Mouse (Mus musculus) thymus, adult 2 months (tissue): Measurements from ENCODE around the gene Pfkm. TPM values are rescaled to one million over a fixed set of nuclear protein-coding genes. Genes with fewer than 3 reads are reported as not detected.

Experiments
- DNase-seq: peaks from one replicate; pipeline ENCODE4 v3.0.0; 2021
- H3K27ac ChIP-seq: fragments of 200-500 bp; 2 replicates; pipeline ENCODE4 v1.5.1; 2012; ENCODE audit warnings: low read length, control low read depth; ENCODE audit not compliant: control insufficient read depth, insufficient read depth
- H3K27me3 ChIP-seq: fragments of 200-500 bp; 2 replicates; pipeline ENCODE4 v1.6.1; 2012; ENCODE audit warnings: mild to moderate bottlenecking, low read length, moderate library complexity, mixed read lengths; ENCODE audit not compliant: control insufficient read depth, insufficient read depth
- H3K36me3 ChIP-seq: fragments of 200-500 bp; 2 replicates; pipeline ENCODE4 v1.6.1; 2012; ENCODE audit warnings: mild to moderate bottlenecking, low read length, moderate library complexity; ENCODE audit not compliant: control insufficient read depth, insufficient read depth
- H3K4me1 ChIP-seq: fragments of 200-500 bp; replicated peaks from 2 replicates; pipeline ENCODE4 v1.6.1; 2012; ENCODE audit warnings: low read length; ENCODE audit not compliant: control insufficient read depth, insufficient read depth
- H3K4me3 ChIP-seq: fragments of 200-500 bp; 2 replicates; pipeline ENCODE4 v1.5.1; 2012; ENCODE audit warnings: mild to moderate bottlenecking, low read length, control low read depth, moderate library complexity; ENCODE audit not compliant: control insufficient read depth, insufficient read depth
- CTCF ChIP-seq: fragments of 200-500 bp; IDR thresholded peaks from 2 replicates; pipeline ENCODE4 v1.5.1; 2012; ENCODE audit warnings: mild to moderate bottlenecking, control low read depth, low read length, moderate library complexity, borderline replicate concordance; ENCODE audit not compliant: control insufficient read depth, poor library complexity, insufficient read depth; ENCODE audit errors: extremely low read depth
- POLR2A ChIP-seq: fragments of 200-500 bp; IDR thresholded peaks from 2 replicates; pipeline ENCODE4 v1.6.1; 2012; ENCODE audit warnings: mild to moderate bottlenecking, low read length, control low read depth, moderate library complexity; ENCODE audit not compliant: control insufficient read depth, poor library complexity, insufficient read depth; ENCODE audit errors: extremely low read depth
- WGBS: fragments of 180-500 bp; shearing (Covaris S2); methylation state at CpG from one replicate; pipeline ENCODE4 v1.1.7; 2018; 5-methylcytosine and 5-hydroxymethylcytosine counted together
- polyA plus RNA-seq: library from polyadenylated mRNA; depleted of rRNA; stranded (reverse); fragments of >200 nt; gene quantifications from 2 replicates; pipeline ENCODE4 v1.2.3, GENCODE M21; 2012

The Pfkm gene
- polyA plus RNA-seq, 1 experiment, result 44.9 TPM

GRCm38 (mm10) chr15:98154146-98154545, 61.8 kb downstream of the Pfkm start:
- TF ChIP-seq POLR2A, result no peak
- no peak for TF ChIP-seq CTCF
- no peaks in the 10 kb centered on the region for H3K27me3 ChIP-seq
- no peak for DNase-seq
- H3K4me1 ChIP-seq, result no peaks in the 10 kb centered on the region
- no peaks in the 10 kb centered on the region for H3K36me3 ChIP-seq
- H3K27ac ChIP-seq, result no peak overlapping the region
- WGBS, result 71% methylated on average over 4 of the region's 4 CpGs
- no peak overlapping the region for H3K4me3 ChIP-seq

GRCm38 (mm10) chr15:98154631-98155030, 62.2 kb downstream of the Pfkm start:
- H3K27ac ChIP-seq, result no peak overlapping the region
- TF ChIP-seq CTCF (no peak), POLR2A (no peak)
- WGBS, result 91% methylated on average over 3 of the region's 3 CpGs

GRCm38 (mm10) chr15:98155272-98155671, 62.9 kb downstream of the Pfkm start:
- Histone ChIP-seq H3K36me3 (no peaks in the 10 kb centered on the region), H3K27me3 (no peaks in the 10 kb centered on the region), H3K4me1 (no peaks in the 10 kb centered on the region), H3K4me3 (no peak overlapping the region), H3K27ac (no peak overlapping the region)
- 96% methylated on average over 5 of the region's 5 CpGs for WGBS
- DNase-seq, result no peak
- TF ChIP-seq POLR2A, result no peak
- no peak for TF ChIP-seq CTCF

More at GRCm38 (mm10) chr15:98154631-98155030, 62.2 kb downstream of the Pfkm start:
- Histone ChIP-seq H3K36me3 (no peaks in the 10 kb centered on the region), H3K4me3 (no peak overlapping the region), H3K27me3 (no peaks in the 10 kb centered on the region), H3K4me1 (no peaks in the 10 kb centered on the region)
- no peak for DNase-seq

GRCm38 (mm10) chr15:98155944-98156343, 63.6 kb downstream of the Pfkm start:
- Histone ChIP-seq H3K4me1 (no peaks in the 10 kb centered on the region), H3K27ac (no peak overlapping the region), H3K4me3 (no peak overlapping the region), H3K36me3 (no peaks in the 10 kb centered on the region), H3K27me3 (no peaks in the 10 kb centered on the region)
- DNase-seq, result no peak
- TF ChIP-seq POLR2A (no peak), CTCF (no peak)
- 95% methylated on average over 4 of the region's 4 CpGs for WGBS

GRCm38 (mm10) chr15:98157253-98157652, 64.9 kb downstream of the Pfkm start:
- no peak for DNase-seq
- H3K4me3 ChIP-seq, result no peak overlapping the region
- no peaks in the 10 kb centered on the region for H3K36me3 ChIP-seq
- no peaks in the 10 kb centered on the region for H3K4me1 ChIP-seq
- no peaks in the 10 kb centered on the region for H3K27me3 ChIP-seq
- TF ChIP-seq POLR2A (no peak), CTCF (no peak)
- 79% methylated on average over 1 of the region's 1 CpGs for WGBS
- H3K27ac ChIP-seq, result no peak overlapping the region

- H3K27ac ChIP-seq, result no peak overlapping the region
- no peak overlapping the region for H3K4me3 ChIP-seq
- DNase-seq, result no peak
- TF ChIP-seq CTCF, result no peak
- TF ChIP-seq POLR2A, result no peak
- WGBS, result 62% methylated on average over 19 of the region's 19 CpGs
- H3K4me1 ChIP-seq, result no peaks in the 10 kb centered on the region
- no peaks in the 10 kb centered on the region for H3K27me3 ChIP-seq
- H3K36me3 ChIP-seq, result no peaks in the 10 kb centered on the region
These were observed 68.8 kb downstream of the Pfkm start for GRCm38 (mm10) chr15:98161026-98161805.

- no peak overlapping the region for H3K4me3 ChIP-seq
- no peak overlapping the region for H3K27ac ChIP-seq
- H3K36me3 ChIP-seq, result no peaks in the 10 kb centered on the region
- H3K4me1 ChIP-seq, result no peaks in the 10 kb centered on the region
- no peak for TF ChIP-seq POLR2A
- TF ChIP-seq CTCF, result no peak
- H3K27me3 ChIP-seq, result peaks cover 4% of the 10 kb centered on the region; the same call in 1 of the 2 replicates
- no peak for DNase-seq
- 75% methylated on average over 4 of the region's 4 CpGs for WGBS
These were observed 70.2 kb downstream of the Pfkm start for GRCm38 (mm10) chr15:98162561-98162960.
